Mouse (Mus musculus): ENCODE results near the gene Zan. TPM values are rescaled to one million over a fixed set of nuclear protein-coding genes. Genes with fewer than 3 reads are reported as not detected.

Zan gene
- polyA plus RNA-seq, 1 experiment from 2014 or later = 0.11 TPM

DNA sequence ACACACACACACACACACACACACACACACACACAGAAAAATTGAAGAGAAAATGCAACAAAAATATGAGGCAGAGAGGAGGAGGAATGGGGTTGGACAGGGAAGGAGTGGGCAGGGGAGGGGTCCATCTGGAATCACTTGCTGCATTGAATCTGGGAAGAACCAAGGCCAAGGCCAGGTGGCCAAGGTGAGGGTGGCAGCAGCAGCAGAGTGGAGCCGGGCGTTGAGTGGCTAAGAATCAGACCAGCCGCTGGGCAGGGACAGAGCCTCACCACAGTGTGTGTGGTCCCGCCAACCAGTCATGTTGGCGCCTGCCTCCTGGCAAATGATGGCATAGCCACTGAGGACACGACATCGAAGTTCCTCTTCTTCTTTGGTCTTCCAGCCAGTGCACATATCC is 93.4 kb downstream of the Zan start:
- Histone ChIP-seq H3K4me2 (ENCODE audit: low read depth, low read length, severe bottlenecking) (no peak overlapping the region), H3K9ac (ENCODE audit: low read length) (no peak overlapping the region), H3K9me3 (ENCODE audit: control insufficient read depth, low read length) (no peaks in the 10 kb centered on the region), H3K4me3 (ENCODE audit: low read depth, low read length) (no peak overlapping the region), H3K27me3 (ENCODE audit: control insufficient read depth, insufficient read depth, low read length) (no peaks in the 10 kb centered on the region), H3K4me1 (replicated peaks; ENCODE audit: control insufficient read depth, insufficient read depth, low read length) (no peaks in the 10 kb centered on the region), H3K36me3 (ENCODE audit: control insufficient read depth, insufficient read depth, low read length) (no peaks in the 10 kb centered on the region), H3K27ac (ENCODE audit: low read depth, low read length) (no peak overlapping the region)
- DNase-seq (ENCODE audit: low spot score) (no peak), ATAC-seq (replicated peaks; ENCODE audit: low FRiP score) (no peak)
- 83% methylated on average over 7 of the region's 7 CpGs for WGBS

GRCm38 (mm10) chr5:137381152-137381551 is 95.7 kb downstream of the Zan start:
- WGBS = 54% methylated on average over 4 of the region's 4 CpGs
- H3K27me3 ChIP-seq (ENCODE audit: control insufficient read depth, insufficient read depth, low read length) = no peaks in the 10 kb centered on the region
- no peak overlapping the region for H3K27ac ChIP-seq (ENCODE audit: low read depth, low read length)

DNA sequence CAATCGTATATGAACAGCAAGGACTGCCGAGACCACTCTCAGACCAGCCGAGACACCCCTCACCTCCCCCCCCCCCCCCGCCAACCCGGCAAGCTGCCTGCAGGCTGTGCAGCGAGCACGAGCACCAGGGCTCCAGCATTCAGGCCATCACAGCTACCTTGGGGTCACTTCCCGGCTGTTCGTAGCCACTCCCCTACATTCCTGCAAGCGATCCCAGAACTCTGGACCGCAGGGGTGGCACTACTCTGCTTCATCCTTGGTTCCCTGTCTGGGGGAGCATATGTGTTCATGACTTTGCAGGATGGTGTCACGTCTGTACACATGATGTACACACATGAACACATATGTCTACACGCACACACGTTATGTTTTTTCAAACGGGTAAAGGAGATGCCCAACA is 99.3 kb downstream of the Zan start:
- H3K27ac ChIP-seq (ENCODE audit: low read depth, low read length) = no peak overlapping the region
- DNase-seq (ENCODE audit: low spot score) = no peak
- WGBS = 42% methylated on average over 9 of the region's 15 CpGs
- H3K4me1 ChIP-seq (replicated peaks; ENCODE audit: control insufficient read depth, insufficient read depth, low read length) = no peaks in the 10 kb centered on the region; the same call in 1 of the 2 replicates
- H3K9me3 ChIP-seq (ENCODE audit: control insufficient read depth, low read length) = no peaks in the 10 kb centered on the region
- H3K4me2 ChIP-seq (ENCODE audit: low read depth, low read length, severe bottlenecking) = no peak overlapping the region
- no peaks in the 10 kb centered on the region for H3K27me3 ChIP-seq (ENCODE audit: control insufficient read depth, insufficient read depth, low read length)
- H3K4me3 ChIP-seq (ENCODE audit: low read depth, low read length) = no peak overlapping the region
- no peak overlapping the region for H3K9ac ChIP-seq (ENCODE audit: low read length)
- ATAC-seq (replicated peaks; ENCODE audit: low FRiP score) = no peak
- H3K36me3 ChIP-seq (ENCODE audit: control insufficient read depth, insufficient read depth, low read length) = peaks cover 8% of the 10 kb centered on the region

More at GRCm38 (mm10) chr5:137381152-137381551, 95.7 kb downstream of the Zan start:
- no peak overlapping the region for H3K4me2 ChIP-seq (ENCODE audit: low read depth, low read length, severe bottlenecking)
- H3K4me3 ChIP-seq (ENCODE audit: low read depth, low read length) = no peak overlapping the region
- no peak overlapping the region for H3K9ac ChIP-seq (ENCODE audit: low read length)
- no peak for ATAC-seq (replicated peaks; ENCODE audit: low FRiP score)
- peak; percentile 76 for DNase-seq (ENCODE audit: low spot score)
- H3K4me1 ChIP-seq (replicated peaks; ENCODE audit: control insufficient read depth, insufficient read depth, low read length) = no peaks in the 10 kb centered on the region; the same call in 1 of the 2 replicates
- H3K9me3 ChIP-seq (ENCODE audit: control insufficient read depth, low read length) = no peaks in the 10 kb centered on the region
- no peaks in the 10 kb centered on the region for H3K36me3 ChIP-seq (ENCODE audit: control insufficient read depth, insufficient read depth, low read length)

DNA sequence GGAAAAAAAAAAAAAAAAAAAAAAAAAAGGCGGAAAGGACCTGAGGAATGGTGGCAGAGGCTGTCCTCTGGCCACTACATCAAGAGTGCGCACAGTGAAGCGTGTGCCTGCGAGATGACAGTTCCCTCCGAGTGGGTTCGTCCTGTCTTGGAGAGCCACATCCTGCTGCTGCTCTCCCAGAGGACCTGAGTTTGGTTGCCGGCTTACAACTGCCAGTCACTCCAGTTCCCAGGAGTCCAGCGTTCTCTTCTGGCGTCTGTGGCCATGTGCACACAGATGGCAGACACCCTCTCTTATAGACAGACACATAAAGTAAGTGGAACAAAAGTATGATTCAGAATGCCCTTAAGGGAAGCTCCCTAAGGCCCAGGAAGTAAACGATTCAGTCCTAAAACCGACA is 99.7 kb downstream of the Zan start:
- Histone ChIP-seq H3K4me2 (ENCODE audit: low read depth, low read length, severe bottlenecking) (no peak overlapping the region), H3K27ac (ENCODE audit: low read depth, low read length) (no peak overlapping the region), H3K9ac (ENCODE audit: low read length) (no peak overlapping the region), H3K27me3 (ENCODE audit: control insufficient read depth, insufficient read depth, low read length) (no peaks in the 10 kb centered on the region), H3K4me1 (replicated peaks; ENCODE audit: control insufficient read depth, insufficient read depth, low read length) (no peaks in the 10 kb centered on the region; the same call in 1 of the 2 replicates), H3K36me3 (ENCODE audit: control insufficient read depth, insufficient read depth, low read length) (peaks cover 12% of the 10 kb centered on the region), H3K9me3 (ENCODE audit: control insufficient read depth, low read length) (no peaks in the 10 kb centered on the region), H3K4me3 (ENCODE audit: low read depth, low read length) (no peak overlapping the region)
- no peak for DNase-seq (ENCODE audit: low spot score)
- WGBS = 46% methylated on average over 11 of the region's 11 CpGs
- peak; percentile 7; the same call in 1 of the 2 replicates for ATAC-seq (replicated peaks; ENCODE audit: low FRiP score)

GRCm38 (mm10) chr5:137376722-137377121 is 100.1 kb downstream of the Zan start:
- H3K4me1 ChIP-seq (replicated peaks; ENCODE audit: control insufficient read depth, insufficient read depth, low read length) = no peaks in the 10 kb centered on the region; the same call in 1 of the 2 replicates
- 58% methylated on average over 9 of the region's 9 CpGs for WGBS
- H3K9ac ChIP-seq (ENCODE audit: low read length) = no peak overlapping the region
- H3K27me3 ChIP-seq (ENCODE audit: control insufficient read depth, insufficient read depth, low read length) = no peaks in the 10 kb centered on the region
- no peak for DNase-seq (ENCODE audit: low spot score)
- ATAC-seq (replicated peaks; ENCODE audit: low FRiP score) = peak; percentile 47; the same call in 1 of the 2 replicates
- peaks cover 16% of the 10 kb centered on the region for H3K36me3 ChIP-seq (ENCODE audit: control insufficient read depth, insufficient read depth, low read length)
- no peak overlapping the region for H3K4me3 ChIP-seq (ENCODE audit: low read depth, low read length)
- no peak overlapping the region for H3K4me2 ChIP-seq (ENCODE audit: low read depth, low read length, severe bottlenecking)
- no peaks in the 10 kb centered on the region for H3K9me3 ChIP-seq (ENCODE audit: control insufficient read depth, low read length)
- no peak overlapping the region for H3K27ac ChIP-seq (ENCODE audit: low read depth, low read length)

DNA sequence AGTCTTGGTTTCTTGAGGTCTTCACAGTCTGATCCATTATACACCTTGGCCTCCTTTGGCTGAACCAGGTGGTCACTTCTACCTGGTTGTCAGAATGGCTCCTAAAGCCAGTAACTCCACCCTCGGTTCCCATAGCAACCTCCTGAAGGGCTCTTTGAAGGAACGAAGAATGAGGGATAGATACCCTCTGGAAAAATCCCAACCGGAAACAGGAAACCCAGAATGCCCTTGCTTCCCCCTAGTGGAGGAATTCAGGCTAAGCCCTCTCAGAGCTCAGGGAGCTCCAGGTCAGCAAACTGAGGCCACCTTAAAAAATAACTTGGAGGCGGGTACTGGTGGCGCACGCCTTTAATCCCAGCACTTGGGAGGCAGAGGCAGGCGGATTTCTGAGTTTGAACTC is 100.7 kb downstream of the Zan start:
- WGBS = 46% methylated on average over 7 of the region's 7 CpGs
- Histone ChIP-seq H3K36me3 (ENCODE audit: control insufficient read depth, insufficient read depth, low read length) (peaks cover 16% of the 10 kb centered on the region), H3K9me3 (ENCODE audit: control insufficient read depth, low read length) (no peaks in the 10 kb centered on the region), H3K4me3 (ENCODE audit: low read depth, low read length) (no peak overlapping the region), H3K27ac (ENCODE audit: low read depth, low read length) (no peak overlapping the region), H3K9ac (ENCODE audit: low read length) (no peak overlapping the region), H3K27me3 (ENCODE audit: control insufficient read depth, insufficient read depth, low read length) (no peaks in the 10 kb centered on the region), H3K4me2 (ENCODE audit: low read depth, low read length, severe bottlenecking) (no peak overlapping the region), H3K4me1 (replicated peaks; ENCODE audit: control insufficient read depth, insufficient read depth, low read length) (no peaks in the 10 kb centered on the region; the same call in 1 of the 2 replicates)
- DNase-seq (ENCODE audit: low spot score) = no peak
- 0 out of 2 replicates have a peak, but pooled peaks have one; percentile 25 for ATAC-seq (replicated peaks; ENCODE audit: low FRiP score)

DNA sequence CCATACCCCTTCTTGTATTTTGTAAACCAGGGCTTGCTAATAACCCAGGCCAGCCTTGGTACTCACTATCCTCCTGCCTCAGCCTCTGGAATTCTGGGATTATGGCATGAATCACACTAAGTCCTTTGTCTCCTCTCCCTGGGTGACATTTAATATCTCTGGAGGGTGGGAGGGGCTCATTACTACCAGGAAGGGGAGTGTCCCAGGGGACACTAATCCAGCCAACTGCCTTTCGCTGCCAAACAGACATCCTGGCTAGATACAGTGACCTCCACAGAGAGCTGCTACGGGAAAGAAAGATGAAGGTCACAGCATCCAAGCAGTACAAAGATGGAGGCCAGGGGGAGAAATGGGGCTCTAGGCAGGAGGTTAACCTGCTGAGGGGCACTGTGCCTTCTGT is 101.2 kb downstream of the Zan start:
- WGBS = 68% methylated on average over 2 of the region's 2 CpGs
- DNase-seq (ENCODE audit: low spot score) (no peak), ATAC-seq (replicated peaks; ENCODE audit: low FRiP score) (no peak)
- H3K9me3 ChIP-seq (ENCODE audit: control insufficient read depth, low read length) = no peaks in the 10 kb centered on the region
- peaks cover 19% of the 10 kb centered on the region for H3K36me3 ChIP-seq (ENCODE audit: control insufficient read depth, insufficient read depth, low read length)
- no peaks in the 10 kb centered on the region for H3K27me3 ChIP-seq (ENCODE audit: control insufficient read depth, insufficient read depth, low read length)
- H3K4me3 ChIP-seq (ENCODE audit: low read depth, low read length) = no peak overlapping the region
- no peak overlapping the region for H3K4me2 ChIP-seq (ENCODE audit: low read depth, low read length, severe bottlenecking)
- H3K9ac ChIP-seq (ENCODE audit: low read length) = no peak overlapping the region
- H3K4me1 ChIP-seq (replicated peaks; ENCODE audit: control insufficient read depth, insufficient read depth, low read length) = no peaks in the 10 kb centered on the region; the same call in 1 of the 2 replicates
- H3K27ac ChIP-seq (ENCODE audit: low read depth, low read length) = no peak overlapping the region

- WGBS = 86% methylated on average over 4 of the region's 4 CpGs
- H3K27me3 ChIP-seq (ENCODE audit: control insufficient read depth, insufficient read depth, low read length) = no peaks in the 10 kb centered on the region
These were observed 102.3 kb downstream of the Zan start for GRCm38 (mm10) chr5:137374521-137375080.

DNA sequence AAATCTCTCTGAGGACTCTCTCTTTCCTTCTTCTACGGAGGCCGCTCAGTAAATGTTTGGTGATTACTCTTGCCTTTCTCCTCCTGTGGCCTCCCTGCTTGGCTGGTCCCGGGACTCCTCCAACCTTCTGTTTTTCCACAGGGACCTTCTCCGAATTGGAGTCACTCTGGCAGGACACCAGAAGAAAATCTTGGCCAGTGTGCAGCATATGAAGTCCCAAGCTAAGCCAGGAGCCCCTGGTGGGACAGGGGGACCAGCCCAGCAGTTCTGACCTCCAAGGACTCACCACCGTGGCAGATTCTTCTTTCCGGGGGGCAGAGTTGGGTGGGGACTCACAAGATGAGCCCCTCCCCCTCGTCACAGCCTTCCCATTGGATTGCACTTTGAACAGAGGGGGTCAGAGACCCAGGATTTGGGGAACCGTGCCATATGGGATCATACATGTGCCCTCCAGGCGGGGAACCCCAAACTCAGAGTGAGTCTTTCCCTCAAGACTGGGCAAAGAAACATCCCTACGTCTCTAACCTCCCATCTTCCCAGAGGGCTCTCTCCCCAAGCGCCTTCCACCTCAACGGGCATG is 103.4 kb downstream of the Zan start:
- Histone ChIP-seq H3K9me3 (ENCODE audit: control insufficient read depth, low read length) (no peaks in the 10 kb centered on the region), H3K27me3 (ENCODE audit: control insufficient read depth, insufficient read depth, low read length) (no peaks in the 10 kb centered on the region), H3K36me3 (ENCODE audit: control insufficient read depth, insufficient read depth, low read length) (peaks cover 28% of the 10 kb centered on the region), H3K4me2 (ENCODE audit: low read depth, low read length, severe bottlenecking) (no peak overlapping the region), H3K4me3 (ENCODE audit: low read depth, low read length) (no peak overlapping the region), H3K4me1 (replicated peaks; ENCODE audit: control insufficient read depth, insufficient read depth, low read length) (no peaks in the 10 kb centered on the region; the same call in 1 of the 2 replicates), H3K27ac (ENCODE audit: low read depth, low read length) (no peak overlapping the region), H3K9ac (ENCODE audit: low read length) (no peak overlapping the region)
- WGBS = 90% methylated on average over 12 of the region's 12 CpGs
- ATAC-seq (replicated peaks; ENCODE audit: low FRiP score) (no peak), DNase-seq (ENCODE audit: low spot score) (no peak)

More at GRCm38 (mm10) chr5:137374521-137375080, 102.3 kb downstream of the Zan start:
- Histone ChIP-seq H3K9me3 (ENCODE audit: control insufficient read depth, low read length) (no peaks in the 10 kb centered on the region), H3K4me3 (ENCODE audit: low read depth, low read length) (no peak overlapping the region), H3K27ac (ENCODE audit: low read depth, low read length) (no peak overlapping the region), H3K4me1 (replicated peaks; ENCODE audit: control insufficient read depth, insufficient read depth, low read length) (no peaks in the 10 kb centered on the region; the same call in 1 of the 2 replicates), H3K36me3 (ENCODE audit: control insufficient read depth, insufficient read depth, low read length) (peaks cover 23% of the 10 kb centered on the region), H3K4me2 (ENCODE audit: low read depth, low read length, severe bottlenecking) (no peak overlapping the region), H3K9ac (ENCODE audit: low read length) (no peak overlapping the region)
- ATAC-seq (replicated peaks; ENCODE audit: low FRiP score) (no peak), DNase-seq (ENCODE audit: low spot score) (no peak)

Measured in forebrain, embryonic 11.5 days (tissue).